Mouse (Mus musculus): Measurements from ENCODE around the gene Litaf. TPM values are rescaled to one million over a fixed set of nuclear protein-coding genes. Genes with fewer than 3 reads are reported as not detected.

Gene Litaf
- total and polyA plus RNA-seq, 3 experiments = 25.7 to 50.1 TPM; not detected in 1

DNA sequence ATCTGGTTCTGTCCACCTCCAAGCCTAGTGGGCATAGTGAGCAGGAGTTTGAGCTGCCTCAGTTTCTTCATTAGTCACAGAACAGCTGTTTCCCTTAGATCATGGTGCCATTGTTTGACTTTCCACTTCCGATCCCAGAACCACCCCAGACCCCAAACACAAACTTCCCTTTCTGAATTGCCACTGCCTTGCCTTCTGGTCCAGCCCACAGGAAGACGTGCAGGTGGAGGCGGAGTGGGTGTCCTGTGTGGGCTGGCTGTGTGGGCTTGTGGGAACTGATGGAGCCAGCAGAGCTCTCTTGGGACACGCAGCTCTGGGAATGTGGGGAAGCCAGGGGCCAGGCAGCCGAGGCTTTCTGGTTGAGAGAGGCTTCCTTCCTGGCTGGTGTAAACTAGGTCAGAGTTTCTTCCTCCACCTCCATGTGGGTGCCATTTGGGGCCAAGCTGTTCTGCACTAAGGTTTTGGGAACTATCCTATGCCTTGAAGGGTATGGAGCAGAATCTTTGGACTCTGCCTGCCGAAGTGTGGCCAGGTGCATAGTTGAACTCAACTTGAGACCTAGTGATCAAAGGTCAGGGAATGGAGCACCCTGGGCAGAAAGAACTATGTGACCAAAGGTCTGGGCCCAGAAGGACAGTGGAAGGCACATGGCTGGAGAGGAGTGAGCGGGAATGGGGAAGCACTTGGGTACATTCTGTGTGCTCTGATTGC, 3.9 kb upstream of the Litaf start:
- Histone ChIP-seq H3K4me3 (ENCODE audit: control insufficient read depth in 1 of 2, insufficient read depth in 1 of 2, low read depth in 2 of 2, low read length in 2 of 2) (no peak overlapping the region), H3K4me1 (ENCODE audit: control insufficient read depth in 1 of 2, insufficient read depth in 2 of 2, low read length in 2 of 2) (peaks cover 0 to 10% of the 10 kb centered on the region in 2 experiments; a peak in 1 of 4 replicates), H3K9ac (ENCODE audit: control insufficient read depth, low read depth, low read length, poor library complexity, severe bottlenecking) (no peak overlapping the region), H3K27ac (ENCODE audit: control insufficient read depth, low read depth, low read length) (no peak overlapping the region), H3K9me3 (replicated peaks; ENCODE audit: insufficient read depth, low read length) (no peaks in the 10 kb centered on the region), H3K36me3 (ENCODE audit: control insufficient read depth in 1 of 2, insufficient read depth in 2 of 2, low read length in 2 of 2) (peaks cover 2 to 5% of the 10 kb centered on the region in 2 experiments; a peak in 2 of 4 replicates), H3K79me2 (ENCODE audit: control insufficient read depth, insufficient read depth, low read length, poor library complexity) (no peaks in the 10 kb centered on the region), H3K27me3 (ENCODE audit: control insufficient read depth in 1 of 2, insufficient read depth in 2 of 2, low read length in 2 of 2) (no peaks in the 10 kb centered on the region)
- no peak for DNase-seq (ENCODE audit: low read depth, low spot score)
- TF ChIP-seq CTCF (IDR thresholded peaks at IDR 0.05 in 2 of 3, conservative IDR thresholded peaks at IDR 0.05 in 1 of 3; ENCODE audit: control insufficient read depth in 1 of 3, insufficient read depth in 1 of 3, low read depth in 2 of 3, low read length in 3 of 3, poor library complexity in 1 of 3, severe bottlenecking in 1 of 3) (no peak), MXI1 (IDR thresholded peaks at IDR 0.05; ENCODE audit: low read depth, low read length) (no peak)

DNA sequence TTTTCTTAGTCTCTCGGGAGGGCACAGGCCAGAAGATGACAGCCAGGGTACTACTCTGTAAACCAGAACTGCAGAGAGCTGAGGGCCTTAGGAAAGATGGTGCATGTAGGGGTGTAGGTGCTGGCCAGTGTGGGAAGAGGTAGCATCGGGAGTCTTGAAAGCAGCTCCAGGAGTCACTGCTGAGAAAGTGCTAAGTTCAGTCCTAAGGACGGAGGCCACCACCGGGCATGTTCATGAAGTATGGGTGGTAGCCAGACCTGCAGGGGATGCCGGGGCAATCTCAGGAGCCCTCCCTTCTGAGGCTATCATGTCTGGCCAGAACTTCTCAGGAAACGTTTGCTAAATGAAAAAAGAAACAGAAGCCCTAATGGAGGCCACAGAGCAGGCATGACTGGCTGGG, 3.3 kb upstream of the Litaf start:
- H3K27me3 ChIP-seq (ENCODE audit: control insufficient read depth in 1 of 2, insufficient read depth in 2 of 2, low read length in 2 of 2) = no peaks in the 10 kb centered on the region
- no peaks in the 10 kb centered on the region for H3K9me3 ChIP-seq (replicated peaks; ENCODE audit: insufficient read depth, low read length)
- no peak overlapping the region for H3K27ac ChIP-seq (ENCODE audit: control insufficient read depth, low read depth, low read length)
- no peak for DNase-seq (ENCODE audit: low read depth, low spot score)
- no peaks in the 10 kb centered on the region for H3K79me2 ChIP-seq (ENCODE audit: control insufficient read depth, insufficient read depth, low read length, poor library complexity)
- H3K36me3 ChIP-seq (ENCODE audit: control insufficient read depth in 1 of 2, insufficient read depth in 2 of 2, low read length in 2 of 2) = peaks cover 0 to 5% of the 10 kb centered on the region in 2 experiments; a peak in 1 of 4 replicates
- peaks cover 0 to 10% of the 10 kb centered on the region in 2 experiments; a peak in 1 of 4 replicates for H3K4me1 ChIP-seq (ENCODE audit: control insufficient read depth in 1 of 2, insufficient read depth in 2 of 2, low read length in 2 of 2)
- TF ChIP-seq GABPA (IDR thresholded peaks at IDR 0.05; ENCODE audit: low read depth, low read length) = no peak
- TF ChIP-seq ELF1 (IDR thresholded peaks at IDR 0.05; ENCODE audit: low read depth, low read length) = no peak
- no peak for TF ChIP-seq JUND (IDR thresholded peaks at IDR 0.05; ENCODE audit: low read depth, low read length)
- no peak for TF ChIP-seq POLR2AphosphoS5 (IDR thresholded peaks at IDR 0.05; ENCODE audit: borderline replicate concordance, low read depth, low read length)
- TF ChIP-seq MYC (IDR thresholded peaks at IDR 0.05; ENCODE audit: low read depth, low read length) = no peak
- no peak for TF ChIP-seq RAD21 (IDR thresholded peaks at IDR 0.05; ENCODE audit: low read depth, low read length)
- TF ChIP-seq ZMIZ1 (IDR thresholded peaks at IDR 0.05; ENCODE audit: low read depth, low read length) = no peak
- no peak for TF ChIP-seq ZC3H11A (IDR thresholded peaks at IDR 0.05; ENCODE audit: low read depth, low read length)
- TF ChIP-seq SMC3 (IDR thresholded peaks at IDR 0.05; ENCODE audit: low read depth, low read length) = no peak
- TF ChIP-seq TBP (IDR thresholded peaks at IDR 0.05; ENCODE audit: low read depth, low read length) = no peak
- TF ChIP-seq USF1 (IDR thresholded peaks at IDR 0.05; ENCODE audit: low read depth, low read length) = no peak
- no peak for TF ChIP-seq TCF12 (IDR thresholded peaks at IDR 0.05; ENCODE audit: low read depth, low read length)
- no peak for TF ChIP-seq CHD2 (IDR thresholded peaks at IDR 0.05; ENCODE audit: low read length)
- no peak for TF ChIP-seq UBTF (IDR thresholded peaks at IDR 0.05; ENCODE audit: borderline replicate concordance, insufficient read depth, low read depth, low read length)
- no peak for TF ChIP-seq E2F4 (IDR thresholded peaks at IDR 0.05; ENCODE audit: borderline replicate concordance, low read depth, low read length)
- no peak for TF ChIP-seq MYB (IDR thresholded peaks at IDR 0.05; ENCODE audit: low read depth, low read length)
- TF ChIP-seq BHLHE40 (IDR thresholded peaks at IDR 0.05; ENCODE audit: borderline replicate concordance, low read depth, low read length) = no peak
- TF ChIP-seq ZNF384 (IDR thresholded peaks at IDR 0.05; ENCODE audit: low read depth, low read length) = no peak
- TF ChIP-seq TAL1 (IDR thresholded peaks at IDR 0.05; ENCODE audit: low read length) = no peak
- no peak overlapping the region for H3K9ac ChIP-seq (ENCODE audit: control insufficient read depth, low read depth, low read length, poor library complexity, severe bottlenecking)
- no peak overlapping the region for H3K4me3 ChIP-seq (ENCODE audit: control insufficient read depth in 1 of 2, insufficient read depth in 1 of 2, low read depth in 2 of 2, low read length in 2 of 2)

Measured in MEL (cell line).